Mouse (Mus musculus): ENCODE data around the gene Naa38. TPM values are rescaled to one million over a fixed set of nuclear protein-coding genes. Genes with fewer than 3 reads are reported as not detected.
A peak's percentile ranks its signal among the peaks of the same experiment; 100 is the strongest.

Naa38 gene
- polyA plus RNA-seq, 1 experiment from 2014 or later = 130 TPM

GRCm38 (mm10) chr11:69410310-69411072 is 15.2 kb downstream of the Naa38 start:
- 0 out of 2 replicates have a peak, but pooled peaks have one; percentile 0 for ATAC-seq (ENCODE audit: low FRiP score)
- Histone ChIP-seq H3K36me3 (replicated peaks; ENCODE audit: control insufficient read depth, insufficient read depth) (peaks cover 50% of the 10 kb centered on the region), H3K9ac (peak overlapping the region; percentile 79), H3K9me3 (ENCODE audit: control insufficient read depth, low read length) (no peaks in the 10 kb centered on the region), H3K4me1 (replicated peaks; ENCODE audit: control insufficient read depth, insufficient read depth, low read length) (peaks cover 53% of the 10 kb centered on the region), H3K4me2 (replicated peaks) (peak overlapping the region; percentile 99), H3K4me3 (replicated peaks; ENCODE audit: low read length) (peak overlapping the region; percentile 65), H3K27ac (peak overlapping the region; percentile 100), H3K27me3 (ENCODE audit: control insufficient read depth, insufficient read depth, low read length) (no peaks in the 10 kb centered on the region)
- WGBS = under 1% methylated on average over 41 of the region's 41 CpGs
- no peak for DNase-seq (ENCODE audit: low spot score)

- WGBS = 0% methylated on average over 26 of the region's 26 CpGs
- Histone ChIP-seq H3K36me3 (replicated peaks; ENCODE audit: control insufficient read depth, insufficient read depth) (peaks cover 44% of the 10 kb centered on the region), H3K9ac (peak overlapping the region; percentile 79), H3K27me3 (ENCODE audit: control insufficient read depth, insufficient read depth, low read length) (no peaks in the 10 kb centered on the region), H3K27ac (peak overlapping the region; percentile 100), H3K4me3 (replicated peaks; ENCODE audit: low read length) (peak overlapping the region; percentile 65), H3K4me2 (replicated peaks) (peak overlapping the region; percentile 99), H3K9me3 (ENCODE audit: control insufficient read depth, low read length) (no peaks in the 10 kb centered on the region), H3K4me1 (replicated peaks; ENCODE audit: control insufficient read depth, insufficient read depth, low read length) (peaks cover 53% of the 10 kb centered on the region)
- ATAC-seq (ENCODE audit: low FRiP score) (peak; percentile 52), DNase-seq (ENCODE audit: low spot score) (peak; percentile 98)
Measured at GRCm38 (mm10) chr11:69411073-69411535, 15.8 kb downstream of the Naa38 start.

DNA sequence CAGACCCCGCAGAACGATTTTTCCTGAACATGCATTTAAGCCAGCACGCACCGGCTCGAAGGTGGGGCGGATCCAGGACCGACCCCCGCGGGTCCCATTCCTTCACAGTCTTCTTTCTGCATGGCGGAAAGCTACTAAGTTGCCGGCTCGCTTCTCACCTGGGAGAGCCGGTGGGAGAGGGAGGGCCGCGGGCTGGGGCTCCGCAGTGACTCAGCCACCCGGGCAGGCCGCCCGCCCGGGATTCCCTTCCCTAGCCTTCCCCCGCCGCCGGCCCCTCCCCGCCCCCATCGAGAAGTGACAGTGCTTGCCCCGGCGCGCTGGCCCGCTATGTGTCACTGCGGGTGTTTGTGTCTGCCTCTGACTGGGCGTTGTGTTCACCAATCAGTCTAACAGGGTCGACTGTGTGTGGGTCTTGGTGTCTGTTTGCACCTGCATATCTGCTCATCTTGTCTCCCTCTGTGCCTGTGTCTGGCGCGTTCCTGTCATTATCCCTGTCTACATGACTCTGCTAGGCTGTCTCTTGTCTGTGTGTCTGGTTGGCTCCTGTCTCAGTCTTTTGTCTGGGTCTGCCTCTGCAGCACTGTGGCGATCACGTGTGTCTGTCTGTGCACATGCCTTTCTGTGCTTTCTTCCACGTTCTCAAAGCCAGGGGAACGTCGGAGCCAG is 16.4 kb downstream of the Naa38 start:
- no peaks in the 10 kb centered on the region for H3K27me3 ChIP-seq (ENCODE audit: control insufficient read depth, insufficient read depth, low read length)
- H3K9ac ChIP-seq = peak overlapping the region; percentile 79
- H3K4me1 ChIP-seq (replicated peaks; ENCODE audit: control insufficient read depth, insufficient read depth, low read length) = peaks cover 55% of the 10 kb centered on the region
- no peaks in the 10 kb centered on the region for H3K9me3 ChIP-seq (ENCODE audit: control insufficient read depth, low read length)
- H3K4me3 ChIP-seq (replicated peaks; ENCODE audit: low read length) = peak overlapping the region; percentile 65
- H3K36me3 ChIP-seq (replicated peaks; ENCODE audit: control insufficient read depth, insufficient read depth) = peaks cover 38% of the 10 kb centered on the region
- 2% methylated on average over 38 of the region's 39 CpGs for WGBS
- peak overlapping the region; percentile 99 for H3K4me2 ChIP-seq (replicated peaks)
- DNase-seq (ENCODE audit: low spot score) = no peak
- peak overlapping the region; percentile 100 for H3K27ac ChIP-seq
- peak; percentile 0; the same call in 1 of the 2 replicates for ATAC-seq (ENCODE audit: low FRiP score)

DNA sequence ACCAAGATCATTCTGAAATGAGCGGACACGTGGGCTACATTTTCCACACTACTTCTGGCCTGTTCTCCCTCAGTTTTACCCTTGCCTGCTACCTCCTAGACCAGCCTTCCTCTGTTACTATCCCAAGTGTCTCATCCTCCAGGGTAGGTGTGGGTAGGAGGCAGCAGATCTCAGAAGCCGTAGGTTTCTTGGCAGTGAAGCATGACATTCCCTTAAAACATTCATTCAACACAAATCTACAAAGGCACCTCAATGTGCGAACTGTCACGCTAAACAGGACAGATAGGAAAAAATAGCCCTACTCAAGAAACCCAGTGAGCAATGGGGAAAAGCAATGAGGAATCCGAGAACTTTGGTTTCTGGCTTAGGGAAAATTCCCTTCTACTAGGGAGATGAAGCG is 17.3 kb downstream of the Naa38 start:
- ATAC-seq (ENCODE audit: low FRiP score) (no peak), DNase-seq (ENCODE audit: low spot score) (no peak)
- WGBS = 57% methylated on average over 7 of the region's 7 CpGs
- peaks cover 29% of the 10 kb centered on the region for H3K36me3 ChIP-seq (replicated peaks; ENCODE audit: control insufficient read depth, insufficient read depth)
- peak overlapping the region; percentile 100; the same call in 1 of the 2 replicates for H3K27ac ChIP-seq
- peak overlapping the region; percentile 99 for H3K4me2 ChIP-seq (replicated peaks)
- peaks cover 62% of the 10 kb centered on the region for H3K4me1 ChIP-seq (replicated peaks; ENCODE audit: control insufficient read depth, insufficient read depth, low read length)
- peak overlapping the region; percentile 65 for H3K4me3 ChIP-seq (replicated peaks; ENCODE audit: low read length)
- H3K9ac ChIP-seq = peak overlapping the region; percentile 79
- H3K27me3 ChIP-seq (ENCODE audit: control insufficient read depth, insufficient read depth, low read length) = no peaks in the 10 kb centered on the region
- H3K9me3 ChIP-seq (ENCODE audit: control insufficient read depth, low read length) = no peaks in the 10 kb centered on the region

GRCm38 (mm10) chr11:69413221-69414181 is 18.2 kb downstream of the Naa38 start, which contains the start of gene Kdm6b:
TSS of gene Kdm6b (minus strand) at chr11:69413675.
- H3K9ac ChIP-seq = peak within 1 kb of the TSS; percentile 99
- peaks cover 21% of the 10 kb centered on the region for H3K36me3 ChIP-seq (replicated peaks; ENCODE audit: control insufficient read depth, insufficient read depth)
- ATAC-seq (ENCODE audit: low FRiP score) (no peak), DNase-seq (ENCODE audit: low spot score) (peak; percentile 76)
- 30% methylated on average over 12 of the region's 12 CpGs for WGBS
- H3K4me2 ChIP-seq (replicated peaks) = peak within 1 kb of the TSS; percentile 99
- H3K4me1 ChIP-seq (replicated peaks; ENCODE audit: control insufficient read depth, insufficient read depth, low read length) = peaks cover 57% of the 10 kb centered on the region
- H3K9me3 ChIP-seq (ENCODE audit: control insufficient read depth, low read length) = no peaks in the 10 kb centered on the region
- H3K27me3 ChIP-seq (ENCODE audit: control insufficient read depth, insufficient read depth, low read length) = no peaks in the 10 kb centered on the region
- H3K4me3 ChIP-seq (replicated peaks; ENCODE audit: low read length) = peak within 1 kb of the TSS; percentile 65
- H3K27ac ChIP-seq = peak within 1 kb of the TSS; percentile 100

DNA sequence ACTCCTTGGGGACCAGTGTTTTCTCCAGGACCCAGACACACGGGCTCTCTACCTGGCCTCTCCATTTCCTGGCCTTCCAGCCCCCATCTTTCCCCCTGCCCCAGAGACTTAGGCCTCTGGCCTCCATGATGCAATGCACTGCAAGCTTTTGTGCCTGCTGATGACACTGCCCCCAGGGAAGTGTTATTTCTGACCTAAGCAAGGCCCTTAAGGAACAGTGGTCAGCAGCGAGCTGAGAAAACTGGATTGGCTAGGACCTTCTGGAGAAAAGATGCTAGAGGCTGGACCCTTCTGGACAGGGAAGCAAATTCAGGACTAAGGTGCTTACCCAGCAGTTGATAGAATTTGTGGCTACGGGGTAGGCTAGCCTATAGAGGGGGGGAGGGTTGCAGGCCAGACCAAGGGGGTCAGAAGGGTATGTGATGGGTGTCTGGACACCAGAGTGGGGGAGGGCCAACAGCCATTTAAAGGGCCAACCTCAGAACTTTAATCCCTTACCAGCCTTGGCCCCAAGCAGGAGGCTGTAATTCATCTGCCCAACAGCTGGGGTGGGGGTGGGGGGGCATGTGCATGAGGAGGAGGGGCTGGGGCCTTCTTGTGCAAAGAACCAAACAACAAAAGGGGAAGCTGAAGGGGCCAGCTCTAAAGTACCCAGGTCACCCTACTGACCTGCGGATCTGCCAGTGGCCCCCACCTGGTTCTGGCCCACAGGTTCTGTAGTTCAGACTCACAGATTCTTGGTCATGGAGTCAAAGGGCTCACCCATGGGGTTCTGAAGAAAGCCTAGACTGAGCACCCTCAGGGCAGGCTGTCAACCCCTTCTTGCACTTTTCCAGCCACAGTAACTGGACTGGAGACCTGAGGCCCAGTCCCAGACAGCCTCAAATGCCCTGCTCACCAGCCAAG is 19.4 kb downstream of the Naa38 start:
- H3K4me1 ChIP-seq (replicated peaks; ENCODE audit: control insufficient read depth, insufficient read depth, low read length) = peaks cover 56% of the 10 kb centered on the region
- peak overlapping the region; percentile 99 for H3K9ac ChIP-seq
- ATAC-seq (ENCODE audit: low FRiP score) = no peak
- H3K36me3 ChIP-seq (replicated peaks; ENCODE audit: control insufficient read depth, insufficient read depth) = peaks cover 21% of the 10 kb centered on the region
- peak overlapping the region; percentile 100 for H3K27ac ChIP-seq
- no peaks in the 10 kb centered on the region for H3K27me3 ChIP-seq (ENCODE audit: control insufficient read depth, insufficient read depth, low read length)
- H3K4me3 ChIP-seq (replicated peaks; ENCODE audit: low read length) = peak overlapping the region; percentile 65
- H3K4me2 ChIP-seq (replicated peaks) = peak overlapping the region; percentile 99
- DNase-seq (ENCODE audit: low spot score) = no peak
- H3K9me3 ChIP-seq (ENCODE audit: control insufficient read depth, low read length) = no peaks in the 10 kb centered on the region
- 2% methylated on average over 4 of the region's 4 CpGs for WGBS

- ATAC-seq (ENCODE audit: low FRiP score) = peak; percentile 15; the same call in 1 of the 2 replicates
- 0% methylated on average over 3 of the region's 3 CpGs for WGBS
- H3K9me3 ChIP-seq (ENCODE audit: control insufficient read depth, low read length) = no peaks in the 10 kb centered on the region
Measured at GRCm38 (mm10) chr11:69415327-69415667, 20.0 kb downstream of the Naa38 start.

More at GRCm38 (mm10) chr11:69415327-69415667, 20.0 kb downstream of the Naa38 start:
- H3K4me3 ChIP-seq (replicated peaks; ENCODE audit: low read length) = peak overlapping the region; percentile 65
- peak overlapping the region; percentile 99 for H3K4me2 ChIP-seq (replicated peaks)
- DNase-seq (ENCODE audit: low spot score) = peak; percentile 70
- 0 out of 2 replicates have a peak, but pooled peaks cover under 1% of the 10 kb centered on the region for H3K27me3 ChIP-seq (ENCODE audit: control insufficient read depth, insufficient read depth, low read length)
- peak overlapping the region; percentile 99 for H3K9ac ChIP-seq
- H3K4me1 ChIP-seq (replicated peaks; ENCODE audit: control insufficient read depth, insufficient read depth, low read length) = peaks cover 62% of the 10 kb centered on the region
- peaks cover 21% of the 10 kb centered on the region for H3K36me3 ChIP-seq (replicated peaks; ENCODE audit: control insufficient read depth, insufficient read depth)
- H3K27ac ChIP-seq = peak overlapping the region; percentile 100
